In the genomic region with DNA sequence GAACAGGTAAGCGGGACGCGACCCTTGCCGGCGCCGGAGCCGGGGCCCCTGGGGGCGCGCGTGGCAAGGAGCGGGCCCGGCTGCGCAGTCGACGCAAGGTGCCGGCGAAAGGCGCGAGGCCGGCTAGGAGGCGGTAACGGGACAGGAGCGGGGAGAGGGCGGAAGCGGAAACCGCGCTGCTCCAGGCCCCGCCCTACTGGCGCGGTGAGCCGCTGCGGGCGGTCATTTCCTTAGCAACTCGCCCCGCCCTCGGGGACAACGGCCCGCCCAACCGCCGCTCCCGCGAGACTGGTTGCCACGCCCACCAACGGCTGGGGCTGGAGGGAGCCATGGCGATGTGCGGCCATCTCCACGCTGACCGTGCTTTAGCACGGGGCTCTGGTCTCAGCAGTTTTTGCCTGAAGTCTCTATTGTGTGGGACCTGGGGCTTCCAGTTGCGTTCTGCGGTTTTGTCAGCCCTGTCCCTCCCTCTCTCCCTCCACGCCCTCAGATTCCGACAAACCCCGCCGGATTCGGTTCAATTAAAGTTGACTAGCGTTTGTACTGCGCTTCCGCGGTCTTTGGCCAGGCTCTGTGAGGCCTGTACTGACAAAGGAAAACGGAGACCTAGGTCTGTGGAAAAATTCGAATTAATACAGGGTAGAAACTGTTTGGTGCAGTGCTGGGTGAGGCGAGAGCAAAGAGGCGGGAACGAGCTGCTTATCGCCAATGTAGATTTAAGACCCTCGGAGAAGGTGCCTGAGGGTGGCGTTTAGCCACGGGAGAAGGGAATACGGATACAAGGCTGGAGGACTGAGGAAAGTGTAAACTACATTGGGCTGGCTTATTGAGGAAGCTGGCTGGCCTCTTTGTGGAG, we compare ENCODE assay signal across 8 mouse cellular contexts. TPM values are rescaled to one million over a fixed set of nuclear protein-coding genes. Genes with fewer than 3 reads are reported as not detected.
DNase-seq lines count a peak whose midpoint lies in the region; ATAC-seq lines count a peak whose summit lies in the region.

TSS of gene Ppm1g (minus strand) at position 240 of the 856 bp plus-strand sequence.

- WGBS in intestine, embryonic 14.5 days, result under 1% methylated on average over 56 of the region's 70 CpGs

- H3K4me2 ChIP-seq in intestine, embryonic 14.5 days (ENCODE audit: low read length), result peak within 1 kb of the TSS; percentile 85

- H3K4me1 ChIP-seq in intestine, embryonic 14.5 days (replicated peaks; ENCODE audit: control insufficient read depth, insufficient read depth, low read length), result peaks cover 6% of the 10 kb centered on the region; the same call in 1 of the 2 replicates

- H3K4me3 ChIP-seq in intestine, embryonic 14.5 days (ENCODE audit: low read depth, low read length), result peak within 1 kb of the TSS; percentile 98

- H3K9ac ChIP-seq in intestine, embryonic 14.5 days (ENCODE audit: low read length), result peak within 1 kb of the TSS; percentile 93

- intact Hi-C loops in gastrocnemius, postnatal 14 days (cut with DNase I; ENCODE audit: low total_unique reads), result no loop called here
- intact Hi-C loops in left cerebral cortex, postnatal 14 days (cut with DNase I), result loop anchor here (2.0 to 5.0 kb wide), 2 partner anchors 20 to 107 kb away; partner anchors contain the start of genes Gm9970 and Nrbp1

- H3K27ac ChIP-seq in intestine, embryonic 14.5 days (ENCODE audit: low read depth), result peak within 1 kb of the TSS; percentile 94

- H3K36me3 ChIP-seq in intestine, embryonic 14.5 days (ENCODE audit: control insufficient read depth, insufficient read depth, low read length), result no peaks in the 10 kb centered on the region

- no peaks in the 10 kb centered on the region for H3K27me3 ChIP-seq in intestine, embryonic 14.5 days (replicated peaks; ENCODE audit: control insufficient read depth, insufficient read depth, low read length)

- ATAC-seq in intestine, embryonic 14.5 days (replicated peaks; ENCODE audit: low FRiP score, low TSS enrichment, low read depth), result peak; percentile 95

- no peaks in the 10 kb centered on the region for H3K9me3 ChIP-seq in intestine, embryonic 14.5 days (ENCODE audit: control insufficient read depth, low read length)

- peak; percentile 95 for DNase-seq in adipocyte (ENCODE audit: low spot score)
- peak; percentile 98 for DNase-seq in embryo, embryonic 10 days (ENCODE audit: low spot score)
- DNase-seq in gastrocnemius, postnatal 14 days, result peak; percentile 98
- peak; percentile 99 for DNase-seq in intestine, embryonic 14.5 days (ENCODE audit: low spot score)
- peak; percentile 95 to 96 for DNase-seq in left cerebral cortex, postnatal 14 days (ENCODE audit: low spot score in 2 of 2)
- DNase-seq in mesoderm, embryonic 11.5 days (ENCODE audit: low read depth, low spot score), result peak; percentile 97
- DNase-seq in right cerebral cortex, postnatal 36 days (ENCODE audit: low spot score in 2 of 2), result peak; percentile 93
- DNase-seq in yolk sac, embryonic 10.5 days (ENCODE audit: low spot score), result peak; percentile 95

RNA-seq across cellular contexts. Expression of gene Ppm1g, which starts in this region (rescaled TPM):
- 10 to 100 TPM; 38.0 to 39.8 TPM for total RNA-seq in gastrocnemius, postnatal 14 days (2021)
- 139 and 145 TPM in 2 replicates for polyA plus RNA-seq in intestine, embryonic 14.5 days (2014; fragmentation: Nextera tagmentation; extraction: Ambion mirVana)
- 10 to 100 TPM; 77.5 to 87.1 TPM for total RNA-seq in left cerebral cortex, postnatal 14 days (2021)

Comparison
In these comparisons a context has a peak if more than half of its experiments do, and no peak if none do; other contexts are left out.
1. Peak in every context shown above with its lines: DNase-seq, ATAC-seq, H3K4me3 ChIP-seq and H3K27ac ChIP-seq.